Mouse (Mus musculus) activated CD4-positive, CD25-positive, alpha-beta regulatory T cell (primary cell): ENCODE measurements around the gene Ndufa3. TPM values are rescaled to one million over a fixed set of nuclear protein-coding genes. Genes with fewer than 3 reads are reported as not detected.

ENCODE experiments used
- polyA plus RNA-seq, 2 experiments: library from polyadenylated mRNA; unstranded; fragments of 100-300 nt; shearing (Covaris generic); gene quantifications; one replicate each; pipeline ENCODE4 v1.2.1; 2017

The Ndufa3 gene
- polyA plus RNA-seq, result 100 to 1,000 TPM; 490 to 495 TPM

GRCm38 (mm10) chr7:3617242-3617995, at the start of gene Ndufa3:
TSS of gene Ndufa3 (plus strand) at chr7:3617373.

GRCm38 (mm10) chr7:3616057-3616388, 1.1 kb upstream of the Ndufa3 start, which contains the start of gene Oscar:
TSS of gene Oscar (minus strand) at chr7:3616157.

GRCm38 (mm10) chr7:3629543-3630477, 12.6 kb downstream of the Ndufa3 start, which contains the start of the genes Tfpt and Prpf31:
TSS of gene Tfpt (minus strand) at chr7:3629929.
TSS of gene Prpf31 (plus strand) at chr7:3629985.

GRCm38 (mm10) chr7:3644672-3645487, 27.7 kb downstream of the Ndufa3 start, which contains the start of gene Cnot3:
TSS of gene Cnot3 (plus strand) at chr7:3645268.

GRCm38 (mm10) chr7:3665215-3666114, 48.3 kb downstream of the Ndufa3 start, which contains the start of gene Leng1:
TSS of gene Leng1 (minus strand) at chr7:3665840.

Other genes with a start within 250 kb of the Ndufa3 start
- gene Cacng8, start 226.7 kb upstream of the Ndufa3 start, polyA plus RNA-seq, result not detected
- gene Cacng6, start 193.2 kb upstream of the Ndufa3 start, polyA plus RNA-seq, result not detected
- gene Tarm1, start 114.7 kb upstream of the Ndufa3 start, polyA plus RNA-seq, result 1 to 10 TPM in 1 of 2 experiments, not detected in 1; 1.7 TPM
- under 1 TPM in 1 of 2 experiments, not detected in 1; 0.34 TPM for gene Oscar, start 1.2 kb upstream of the Ndufa3 start, polyA plus RNA-seq
- gene Tfpt, start 12.6 kb downstream of the Ndufa3 start, polyA plus RNA-seq, result 10 to 100 TPM; 52.0 to 55.0 TPM
- 10 to 100 TPM; 79.1 to 99.3 TPM for gene Prpf31, start 12.6 kb downstream of the Ndufa3 start, polyA plus RNA-seq
- 10 to 100 TPM; 71.9 to 96.3 TPM for gene Cnot3, start 27.9 kb downstream of the Ndufa3 start, polyA plus RNA-seq
- gene Leng1, start 48.5 kb downstream of the Ndufa3 start, polyA plus RNA-seq, result 10 to 100 TPM; 20.6 to 23.3 TPM
- 1 to 10 TPM; 5.2 to 6.7 TPM for gene Tmc4, start 60.2 kb downstream of the Ndufa3 start, polyA plus RNA-seq
- 10 to 100 TPM; 26.9 to 40.8 TPM for gene Tsen34, start 75.5 kb downstream of the Ndufa3 start, polyA plus RNA-seq
- 10 to 100 TPM; 70.7 to 71.5 TPM for gene Mboat7, start 76.2 kb downstream of the Ndufa3 start, polyA plus RNA-seq
- gene Rps9, start 86.6 kb downstream of the Ndufa3 start, polyA plus RNA-seq, result 1,000 to 10,000 TPM; 1,535 to 2,624 TPM
- 1 to 10 TPM; 2.1 to 3.6 TPM for gene Pirb, start 103.0 kb downstream of the Ndufa3 start, polyA plus RNA-seq
- under 1 TPM in 1 of 2 experiments, not detected in 1; 0.76 TPM for gene Gm15448, start 208.3 kb downstream of the Ndufa3 start, polyA plus RNA-seq
- gene Pira2, start 227.7 kb downstream of the Ndufa3 start, polyA plus RNA-seq, result under 1 TPM; 0.63 to 1.00 TPM